ENCODE assay signal across 18 mouse cellular contexts in genomic region chr16:95490386-95490785, GRCm38 (mm10).
"Had no signal": no experiment of that assay in that cellular context is flagged by ENCODE, and none has a peak within 500 bp of the region (broad histone marks: within the 10 kb centered on the region; RNA-seq: fewer than 3 reads in every experiment).

No protein-coding gene starts in this region.

- H3K36me3 ChIP-seq: kidney, embryonic 15.5 days; limb, embryonic 13.5 days; liver, embryonic 13.5 days; midbrain, embryonic 13.5 days; neural tube, embryonic 12.5 days had no signal

- H3K4me3 ChIP-seq: kidney, embryonic 15.5 days; left cerebral cortex, adult 2 months; limb, embryonic 13.5 days; liver, embryonic 13.5 days; midbrain, embryonic 13.5 days; neural tube, embryonic 12.5 days had no signal

- H3K4me1 ChIP-seq: kidney, embryonic 15.5 days; liver, embryonic 13.5 days; midbrain, embryonic 13.5 days; neural tube, embryonic 12.5 days had no signal

- H3K27ac ChIP-seq: kidney, embryonic 15.5 days; left cerebral cortex, adult 2 months; limb, embryonic 13.5 days; liver, embryonic 13.5 days; midbrain, embryonic 13.5 days; neural tube, embryonic 12.5 days had no signal

- H3K27me3 ChIP-seq: kidney, embryonic 15.5 days; limb, embryonic 13.5 days; liver, embryonic 13.5 days; midbrain, embryonic 13.5 days; neural tube, embryonic 12.5 days had no signal

- H3K9ac ChIP-seq: kidney, embryonic 15.5 days; limb, embryonic 13.5 days; liver, embryonic 13.5 days; midbrain, embryonic 13.5 days; neural tube, embryonic 12.5 days had no signal

- DNase-seq: kidney, adult 11 months; kidney, adult 8-10 months; kidney, postnatal 10 days; kidney, postnatal 36 days; layer of hippocampus, postnatal 36 days; liver; liver, embryonic 13.5 days; lung, adult 2 months; lung, postnatal 14 days; lung, postnatal 4 days; retina, postnatal 1 day; thymus, adult 18-20 months; thymus, postnatal 36 days had no signal

- ATAC-seq: midbrain, embryonic 13.5 days had no signal

- H3K9me3 ChIP-seq: kidney, embryonic 15.5 days; limb, embryonic 13.5 days; liver, embryonic 13.5 days; midbrain, embryonic 13.5 days; neural tube, embryonic 12.5 days had no signal

- H3K4me2 ChIP-seq: kidney, embryonic 15.5 days; limb, embryonic 13.5 days; liver, embryonic 13.5 days; midbrain, embryonic 13.5 days; neural tube, embryonic 12.5 days had no signal
